Mouse (Mus musculus) heart, adult 2 months (tissue): ENCODE measurements around the gene Sertad3. TPM values are rescaled to one million over a fixed set of nuclear protein-coding genes. Genes with fewer than 3 reads are reported as not detected.

Experiments used
- DNase-seq, 2 experiments: peaks; one replicate each; pipeline ENCODE4 v3.0.0; 2021
- H3K27ac ChIP-seq: fragments of 200-600 bp; 2 replicates; pipeline ENCODE4 v1.8.1; 2022
- H3K27me3 ChIP-seq: fragments of 200-500 bp; 2 replicates; pipeline ENCODE4 v1.6.1; 2012; ENCODE audit warnings: mild to moderate bottlenecking, low read length, inconsistent platforms, mixed read lengths; ENCODE audit not compliant: control insufficient read depth, insufficient read depth
- H3K36me3 ChIP-seq: fragments of 200-500 bp; 2 replicates; pipeline ENCODE4 v1.6.1; 2012; ENCODE audit warnings: low read length, inconsistent platforms; ENCODE audit not compliant: control insufficient read depth, insufficient read depth
- H3K4me1 ChIP-seq: fragments of 200-500 bp; 2 replicates; pipeline ENCODE4 v1.6.1; 2011; ENCODE audit warnings: low read length; ENCODE audit not compliant: control insufficient read depth, insufficient read depth
- H3K4me3 ChIP-seq: fragments of 200-600 bp; 2 replicates; pipeline ENCODE4 v1.8.1; 2022
- H3K79me2 ChIP-seq: fragments of 200-500 bp; replicated peaks from 2 replicates; pipeline ENCODE4 v1.6.1; 2012; ENCODE audit warnings: mild to moderate bottlenecking, inconsistent platforms, low read length, moderate library complexity, mixed read lengths; ENCODE audit not compliant: control insufficient read depth, insufficient read depth
- H3K9ac ChIP-seq: fragments of 200-500 bp; 2 replicates; pipeline ENCODE4 v1.6.1; 2012; ENCODE audit warnings: low read depth, mild to moderate bottlenecking, control low read depth, inconsistent platforms, low read length, mixed read lengths
- CTCF ChIP-seq: fragments of 200-600 bp; IDR thresholded peaks from 2 replicates; pipeline ENCODE4 v1.8.1; 2022; ENCODE audit warnings: antibody characterized with exemption, mild to moderate bottlenecking, moderate library complexity
- EP300 ChIP-seq: fragments of 200-500 bp; IDR thresholded peaks from 2 replicates; pipeline ENCODE4 v1.6.1; 2011; ENCODE audit warnings: low read depth, low read length, control low read depth; ENCODE audit not compliant: insufficient read depth
- POLR2A ChIP-seq: fragments of 200-500 bp; IDR thresholded peaks from 2 replicates; pipeline ENCODE4 v1.6.1; 2011; ENCODE audit warnings: mild to moderate bottlenecking, low read depth, low read length, control low read depth; ENCODE audit not compliant: insufficient read depth
- WGBS: fragments of 180-500 bp; shearing (Covaris S2); methylation state at CpG from one replicate; pipeline ENCODE4 v1.1.7; 2018; 5-methylcytosine and 5-hydroxymethylcytosine counted together
- intact Hi-C: fragments of 180-260 bp; cut with DNase I; formaldehyde crosslinking; loops from one replicate; pipeline ENCODE4 v1.15.1; 2025
- polyA plus RNA-seq: library from polyadenylated mRNA; depleted of rRNA; stranded (reverse); fragments of >200 nt; gene quantifications from 2 replicates; pipeline ENCODE4 v1.2.3, GENCODE M21; 2012
- total RNA-seq, 2 experiments: library from RNA; stranded (reverse); gene quantifications; 2 replicates each; pipeline ENCODE4 v1.2.3; 2021

Gene Sertad3
- total and polyA plus RNA-seq, 3 experiments: 3.5 to 6.9 (median 6.2) TPM

- Histone ChIP-seq H3K27ac (no peak overlapping the region), H3K4me3 (no peak overlapping the region), H3K79me2 (no peaks in the 10 kb centered on the region), H3K27me3 (no peaks in the 10 kb centered on the region), H3K36me3 (peaks cover 2% of the 10 kb centered on the region; the same call in 1 of the 2 replicates), H3K9ac (no peak overlapping the region), H3K4me1 (peaks cover 9% of the 10 kb centered on the region)
- intact Hi-C loops: loop anchor here (10.0 kb wide), 1 partner anchor 314 kb away; the partner anchor contains the start of gene Egln2
- 77% methylated on average over 7 of the region's 7 CpGs for WGBS
- TF ChIP-seq CTCF (no peak), EP300 (no peak), POLR2A (no peak)
- no peak for DNase-seq
Measured at GRCm38 (mm10) chr7:27478561-27478960, 5.0 kb downstream of the Sertad3 start.

- H3K79me2 ChIP-seq: no peaks in the 10 kb centered on the region
- WGBS: 77% methylated on average over 1 of the region's 1 CpGs
- intact Hi-C loops: loop anchor here (5.0 to 10.0 kb wide), 2 partner anchors 48 to 315 kb away; partner anchors contain the start of gene Egln2
- no peaks in the 10 kb centered on the region for H3K27me3 ChIP-seq
- H3K4me1 ChIP-seq: peaks cover 9% of the 10 kb centered on the region
- H3K36me3 ChIP-seq: peaks cover 2% of the 10 kb centered on the region; the same call in 1 of the 2 replicates
- H3K27ac ChIP-seq: no peak overlapping the region
- TF ChIP-seq POLR2A (no peak), CTCF (no peak), EP300 (no peak)
- DNase-seq: no peak
- no peak overlapping the region for H3K4me3 ChIP-seq
- no peak overlapping the region for H3K9ac ChIP-seq
Measured at GRCm38 (mm10) chr7:27479750-27480149, 6.2 kb downstream of the Sertad3 start.

- H3K4me1 ChIP-seq: peaks cover 6% of the 10 kb centered on the region
- no peak overlapping the region for H3K4me3 ChIP-seq
- H3K9ac ChIP-seq: no peak overlapping the region
- DNase-seq: no peak
- 72% methylated on average over 3 of the region's 3 CpGs for WGBS
- intact Hi-C loops: loop anchor here (5.0 kb wide), 1 partner anchor 47 kb away; no protein-coding TSS in a partner anchor
- H3K36me3 ChIP-seq: no peaks in the 10 kb centered on the region; the same call in 1 of the 2 replicates
- no peaks in the 10 kb centered on the region for H3K27me3 ChIP-seq
- TF ChIP-seq CTCF: no peak
- TF ChIP-seq EP300: no peak
- H3K27ac ChIP-seq: no peak overlapping the region; the same call in 1 of the 2 replicates
- no peaks in the 10 kb centered on the region for H3K79me2 ChIP-seq
Measured at GRCm38 (mm10) chr7:27480506-27480905, 6.9 kb downstream of the Sertad3 start.

GRCm38 (mm10) chr7:27480927-27481626 lies 7.5 kb downstream of the Sertad3 start:
- Histone ChIP-seq H3K27ac (peak overlapping the region; percentile 81), H3K79me2 (no peaks in the 10 kb centered on the region), H3K36me3 (no peaks in the 10 kb centered on the region; the same call in 1 of the 2 replicates), H3K9ac (no peak overlapping the region), H3K27me3 (no peaks in the 10 kb centered on the region), H3K4me3 (peak overlapping the region; percentile 38; the same call in 1 of the 2 replicates), H3K4me1 (peaks cover 4% of the 10 kb centered on the region; the same call in 1 of the 2 replicates)
- TF ChIP-seq POLR2A: no peak
- TF ChIP-seq EP300: no peak
- TF ChIP-seq CTCF: no peak
- 17% methylated on average over 11 of the region's 11 CpGs for WGBS
- DNase-seq: no peak
- intact Hi-C loops: loop anchor here (5.0 kb wide), 1 partner anchor 46 kb away; no protein-coding TSS in a partner anchor

GRCm38 (mm10) chr7:27481627-27481969 lies 8.0 kb downstream of the Sertad3 start:
- WGBS: 0% methylated on average over 12 of the region's 12 CpGs
- no peaks in the 10 kb centered on the region for H3K27me3 ChIP-seq
- peak overlapping the region; percentile 47 for H3K9ac ChIP-seq
- TF ChIP-seq POLR2A (peak; percentile 66; the same call in 1 of the 2 replicates), EP300 (0 out of 2 replicates have a peak, but pooled peaks have one; percentile 53), CTCF (no peak)
- H3K4me3 ChIP-seq: peak overlapping the region; percentile 38
- peak; percentile 93 to 95 for DNase-seq
- H3K27ac ChIP-seq: peak overlapping the region; percentile 81
- intact Hi-C loops: loop anchor here (5.0 kb wide), 1 partner anchor 46 kb away; no protein-coding TSS in a partner anchor
- H3K36me3 ChIP-seq: no peaks in the 10 kb centered on the region
- H3K79me2 ChIP-seq: no peaks in the 10 kb centered on the region
- H3K4me1 ChIP-seq: peaks cover 4% of the 10 kb centered on the region; the same call in 1 of the 2 replicates

GRCm38 (mm10) chr7:27483860-27484259 lies 10.3 kb downstream of the Sertad3 start:
- peaks cover 4% of the 10 kb centered on the region; the same call in 1 of the 2 replicates for H3K4me1 ChIP-seq
- H3K27ac ChIP-seq: no peak overlapping the region
- TF ChIP-seq POLR2A (no peak), EP300 (no peak), CTCF (no peak)
- 85% methylated on average over 4 of the region's 4 CpGs for WGBS
- intact Hi-C loops: loop anchor here (5.0 kb wide), 1 partner anchor 43 kb away; no protein-coding TSS in a partner anchor
- H3K4me3 ChIP-seq: no peak overlapping the region
- H3K27me3 ChIP-seq: no peaks in the 10 kb centered on the region
- no peak overlapping the region for H3K9ac ChIP-seq
- H3K79me2 ChIP-seq: no peaks in the 10 kb centered on the region
- no peak for DNase-seq
- H3K36me3 ChIP-seq: peaks cover 3% of the 10 kb centered on the region; the same call in 1 of the 2 replicates
